Mouse (Mus musculus): ENCODE measurements around the gene Il18. TPM values are rescaled to one million over a fixed set of nuclear protein-coding genes. Genes with fewer than 3 reads are reported as not detected.
A peak's percentile ranks its signal among the peaks of the same experiment; 100 is the strongest.

Il18 gene
- polyA plus RNA-seq, 1 experiment = 1.9 TPM

GRCm38 (mm10) chr9:50520748-50521147 lies 33.9 kb upstream of the Il18 start:
- Histone ChIP-seq H3K27me3 (ENCODE audit: control insufficient read depth, insufficient read depth, insufficient read length) (no peaks in the 10 kb centered on the region), H3K4me2 (ENCODE audit: low read depth) (no peak overlapping the region), H3ac (ENCODE audit: control insufficient read depth, insufficient read length) (no peak overlapping the region), H3K36me3 (ENCODE audit: control insufficient read depth, insufficient read depth) (peaks cover 10% of the 10 kb centered on the region), H3K4me3 (no peak overlapping the region), H3K79me2 (ENCODE audit: control insufficient read depth, insufficient read depth) (no peaks in the 10 kb centered on the region)
- TF ChIP-seq POLR2AphosphoS2 (IDR thresholded peaks at IDR 0.05; ENCODE audit: insufficient read length, low read depth) (peak; percentile 56), MYOG (IDR thresholded peaks at IDR 0.05; ENCODE audit: control insufficient read depth in 1 of 3, insufficient read depth in 1 of 3, insufficient read length in 2 of 3, low read depth in 2 of 3) (peak in 1 of 3 experiments; percentile 35), MYOD1 (IDR thresholded peaks at IDR 0.05; ENCODE audit: control insufficient read depth in 1 of 3, insufficient read length in 2 of 3, low read depth in 2 of 3) (no peak), CEBPB (IDR thresholded peaks at IDR 0.05; ENCODE audit: insufficient read depth, poor library complexity, severe bottlenecking) (no peak)

- Histone ChIP-seq H3K79me2 (ENCODE audit: control insufficient read depth, insufficient read depth) (no peaks in the 10 kb centered on the region), H3K36me3 (ENCODE audit: control insufficient read depth, insufficient read depth) (peaks cover 10% of the 10 kb centered on the region), H3K27me3 (ENCODE audit: control insufficient read depth, insufficient read depth, insufficient read length) (no peaks in the 10 kb centered on the region), H3K4me3 (no peak overlapping the region), H3ac (ENCODE audit: control insufficient read depth, insufficient read length) (no peak overlapping the region), H3K4me2 (ENCODE audit: low read depth) (no peak overlapping the region)
- TF ChIP-seq TCF12 (IDR thresholded peaks at IDR 0.05; ENCODE audit: insufficient read depth, poor library complexity, severe bottlenecking) (no peak), POLR2A (IDR thresholded peaks at IDR 0.05; ENCODE audit: insufficient read length, low read depth) (no peak), MAX (IDR thresholded peaks at IDR 0.05; ENCODE audit: low read depth) (no peak), TCF3 (IDR thresholded peaks at IDR 0.05; ENCODE audit: insufficient read length, low read depth) (no peak), MYOG (IDR thresholded peaks at IDR 0.05; ENCODE audit: control insufficient read depth in 1 of 3, insufficient read depth in 1 of 3, insufficient read length in 2 of 3, low read depth in 2 of 3) (no peak), REST (IDR thresholded peaks at IDR 0.05; ENCODE audit: insufficient read depth, insufficient read length) (no peak), USF1 (IDR thresholded peaks at IDR 0.05; ENCODE audit: low read depth) (no peak), MYOD1 (IDR thresholded peaks at IDR 0.05; ENCODE audit: control insufficient read depth in 1 of 3, insufficient read length in 2 of 3, low read depth in 2 of 3) (no peak), SRF (IDR thresholded peaks at IDR 0.05; ENCODE audit: control insufficient read depth, insufficient read length, low read depth) (no peak), CEBPB (IDR thresholded peaks at IDR 0.05; ENCODE audit: insufficient read depth, poor library complexity, severe bottlenecking) (no peak), POLR2AphosphoS2 (IDR thresholded peaks at IDR 0.05; ENCODE audit: insufficient read length, low read depth) (no peak), E2F4 (IDR thresholded peaks at IDR 0.05; ENCODE audit: insufficient read depth) (no peak)
Observed at GRCm38 (mm10) chr9:50521562-50521961, 33.1 kb upstream of the Il18 start.

- TF ChIP-seq MYOD1 (IDR thresholded peaks at IDR 0.05; ENCODE audit: control insufficient read depth in 1 of 3, insufficient read length in 2 of 3, low read depth in 2 of 3) (no peak), POLR2A (IDR thresholded peaks at IDR 0.05; ENCODE audit: insufficient read length, low read depth) (no peak), MAX (IDR thresholded peaks at IDR 0.05; ENCODE audit: low read depth) (no peak), USF1 (IDR thresholded peaks at IDR 0.05; ENCODE audit: low read depth) (no peak), POLR2AphosphoS2 (IDR thresholded peaks at IDR 0.05; ENCODE audit: insufficient read length, low read depth) (no peak), CEBPB (IDR thresholded peaks at IDR 0.05; ENCODE audit: insufficient read depth, poor library complexity, severe bottlenecking) (no peak), E2F4 (IDR thresholded peaks at IDR 0.05; ENCODE audit: insufficient read depth) (no peak), SRF (IDR thresholded peaks at IDR 0.05; ENCODE audit: control insufficient read depth, insufficient read length, low read depth) (no peak), REST (IDR thresholded peaks at IDR 0.05; ENCODE audit: insufficient read depth, insufficient read length) (no peak), TCF12 (IDR thresholded peaks at IDR 0.05; ENCODE audit: insufficient read depth, poor library complexity, severe bottlenecking) (no peak), TCF3 (IDR thresholded peaks at IDR 0.05; ENCODE audit: insufficient read length, low read depth) (no peak), MYOG (IDR thresholded peaks at IDR 0.05; ENCODE audit: control insufficient read depth in 1 of 3, insufficient read depth in 1 of 3, insufficient read length in 2 of 3, low read depth in 2 of 3) (no peak)
- Histone ChIP-seq H3K4me3 (no peak overlapping the region), H3K4me2 (ENCODE audit: low read depth) (no peak overlapping the region), H3K27me3 (ENCODE audit: control insufficient read depth, insufficient read depth, insufficient read length) (no peaks in the 10 kb centered on the region), H3K36me3 (ENCODE audit: control insufficient read depth, insufficient read depth) (peaks cover 10% of the 10 kb centered on the region), H3ac (ENCODE audit: control insufficient read depth, insufficient read length) (no peak overlapping the region), H3K79me2 (ENCODE audit: control insufficient read depth, insufficient read depth) (peaks cover 6% of the 10 kb centered on the region)
Observed at GRCm38 (mm10) chr9:50522574-50522973, 32.1 kb upstream of the Il18 start.

GRCm38 (mm10) chr9:50524936-50525335 lies 29.7 kb upstream of the Il18 start:
- Histone ChIP-seq H3K36me3 (ENCODE audit: control insufficient read depth, insufficient read depth) (peaks cover 10% of the 10 kb centered on the region), H3K4me3 (no peak overlapping the region), H3K4me2 (ENCODE audit: low read depth) (no peak overlapping the region), H3K79me2 (ENCODE audit: control insufficient read depth, insufficient read depth) (peaks cover 10% of the 10 kb centered on the region), H3K27me3 (ENCODE audit: control insufficient read depth, insufficient read depth, insufficient read length) (no peaks in the 10 kb centered on the region), H3ac (ENCODE audit: control insufficient read depth, insufficient read length) (no peak overlapping the region)
- TF ChIP-seq USF1 (IDR thresholded peaks at IDR 0.05; ENCODE audit: low read depth) = no peak
- no peak for TF ChIP-seq MYOG (IDR thresholded peaks at IDR 0.05; ENCODE audit: control insufficient read depth in 1 of 3, insufficient read depth in 1 of 3, insufficient read length in 2 of 3, low read depth in 2 of 3)
- no peak for TF ChIP-seq CEBPB (IDR thresholded peaks at IDR 0.05; ENCODE audit: insufficient read depth, poor library complexity, severe bottlenecking)
- TF ChIP-seq TCF12 (IDR thresholded peaks at IDR 0.05; ENCODE audit: insufficient read depth, poor library complexity, severe bottlenecking) = no peak
- no peak for TF ChIP-seq POLR2AphosphoS2 (IDR thresholded peaks at IDR 0.05; ENCODE audit: insufficient read length, low read depth)
- TF ChIP-seq MAX (IDR thresholded peaks at IDR 0.05; ENCODE audit: low read depth) = no peak
- no peak for TF ChIP-seq MYOD1 (IDR thresholded peaks at IDR 0.05; ENCODE audit: control insufficient read depth in 1 of 3, insufficient read length in 2 of 3, low read depth in 2 of 3)
- no peak for TF ChIP-seq SRF (IDR thresholded peaks at IDR 0.05; ENCODE audit: control insufficient read depth, insufficient read length, low read depth)
- TF ChIP-seq POLR2A (IDR thresholded peaks at IDR 0.05; ENCODE audit: insufficient read length, low read depth) = no peak
- no peak for TF ChIP-seq E2F4 (IDR thresholded peaks at IDR 0.05; ENCODE audit: insufficient read depth)
- no peak for TF ChIP-seq TCF3 (IDR thresholded peaks at IDR 0.05; ENCODE audit: insufficient read length, low read depth)
- no peak for TF ChIP-seq REST (IDR thresholded peaks at IDR 0.05; ENCODE audit: insufficient read depth, insufficient read length)

- H3ac ChIP-seq (ENCODE audit: control insufficient read depth, insufficient read length) = no peak overlapping the region
- H3K4me2 ChIP-seq (ENCODE audit: low read depth) = no peak overlapping the region
- peaks cover 10% of the 10 kb centered on the region for H3K79me2 ChIP-seq (ENCODE audit: control insufficient read depth, insufficient read depth)
- TF ChIP-seq E2F4 (IDR thresholded peaks at IDR 0.05; ENCODE audit: insufficient read depth) (no peak), TCF3 (IDR thresholded peaks at IDR 0.05; ENCODE audit: insufficient read length, low read depth) (no peak), SRF (IDR thresholded peaks at IDR 0.05; ENCODE audit: control insufficient read depth, insufficient read length, low read depth) (no peak), POLR2A (IDR thresholded peaks at IDR 0.05; ENCODE audit: insufficient read length, low read depth) (no peak)
- H3K36me3 ChIP-seq (ENCODE audit: control insufficient read depth, insufficient read depth) = peaks cover 10% of the 10 kb centered on the region
- no peaks in the 10 kb centered on the region for H3K27me3 ChIP-seq (ENCODE audit: control insufficient read depth, insufficient read depth, insufficient read length)
- no peak overlapping the region for H3K4me3 ChIP-seq
Observed at GRCm38 (mm10) chr9:50525585-50525984, 29.0 kb upstream of the Il18 start.

Measured in myocyte (in vitro differentiated cells).